Mouse (Mus musculus): ENCODE results near the gene Scg2. TPM values are rescaled to one million over a fixed set of nuclear protein-coding genes. Genes with fewer than 3 reads are reported as not detected.

Gene Scg2
- total and polyA plus RNA-seq, 3 experiments = not detected

DNA sequence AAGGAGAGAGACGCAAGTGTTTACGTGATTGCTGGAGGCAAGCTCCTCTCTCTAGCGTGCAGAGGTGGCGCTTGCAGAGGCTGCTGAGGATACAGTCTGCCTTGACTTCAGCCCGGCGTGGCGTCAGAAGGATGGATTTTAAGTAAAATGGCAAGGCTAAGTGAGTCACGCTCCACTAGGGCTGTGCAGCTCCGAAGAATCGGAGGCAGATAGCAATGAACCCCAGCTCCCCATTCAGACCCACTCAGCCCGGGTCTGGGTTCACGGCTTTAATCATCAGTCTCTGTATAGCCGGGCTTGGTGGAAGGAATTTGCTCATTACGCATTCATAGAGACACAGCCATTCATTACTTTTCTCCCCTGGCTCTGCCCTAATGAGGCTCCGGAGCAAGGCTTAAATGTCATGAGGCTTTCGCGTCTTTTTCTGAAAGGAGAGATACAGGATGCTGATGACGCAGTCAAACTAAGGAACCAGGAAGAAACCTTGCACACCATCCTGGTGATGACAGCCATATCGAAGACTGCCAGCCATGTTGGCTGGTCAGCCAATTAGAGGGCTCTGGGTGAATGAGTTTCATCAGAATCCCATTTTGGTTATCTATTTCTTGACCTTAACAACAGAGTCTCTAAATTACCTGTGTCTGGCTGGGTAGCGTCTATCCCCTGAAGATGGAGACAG, 10.6 kb upstream of the Scg2 start:
- TF ChIP-seq SIN3A (IDR thresholded peaks at IDR 0.05; ENCODE audit: low read length) = no peak
- no peak for TF ChIP-seq GABPA (IDR thresholded peaks at IDR 0.05; ENCODE audit: low read depth, low read length)
- no peak for TF ChIP-seq POLR2A (IDR thresholded peaks at IDR 0.05; ENCODE audit: control insufficient read depth in 1 of 2, insufficient read depth in 1 of 2, low read depth in 1 of 2, low read length in 2 of 2, poor library complexity in 1 of 2)
- TF ChIP-seq USF2 (IDR thresholded peaks at IDR 0.05; ENCODE audit: borderline replicate concordance in 1 of 2, insufficient read depth in 1 of 2, low read depth in 1 of 2, low read length in 2 of 2) = no peak
- no peak for TF ChIP-seq USF1 (IDR thresholded peaks at IDR 0.05; ENCODE audit: low read depth, low read length)
- no peak for TF ChIP-seq ELF1 (IDR thresholded peaks at IDR 0.05; ENCODE audit: low read depth, low read length)
- no peaks in the 10 kb centered on the region for H3K36me3 ChIP-seq (ENCODE audit: control insufficient read depth in 1 of 2, insufficient read depth in 2 of 2, low read length in 2 of 2)

DNA sequence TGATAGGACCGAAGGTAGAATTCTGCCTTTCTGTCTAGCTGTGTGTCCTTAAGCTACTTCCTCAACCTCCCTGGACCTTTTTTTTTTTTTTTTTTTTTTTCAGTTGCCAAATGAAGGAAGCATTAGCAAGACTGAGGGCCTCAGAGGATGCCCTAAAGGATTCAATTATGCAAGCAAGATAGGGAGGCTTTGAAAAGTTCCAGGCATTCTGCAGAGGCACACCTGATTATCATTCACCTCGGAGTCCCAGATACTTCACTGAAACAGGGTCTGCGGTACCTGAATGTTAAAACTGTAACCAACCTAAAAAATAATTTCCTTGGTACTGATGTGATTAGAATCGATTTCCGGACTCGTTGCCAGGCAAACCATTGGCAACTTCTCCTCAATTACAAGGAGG, 10.0 kb upstream of the Scg2 start:
- Histone ChIP-seq H3K79me2 (ENCODE audit: control insufficient read depth, insufficient read depth, low read length, poor library complexity) (no peaks in the 10 kb centered on the region), H3K27me3 (ENCODE audit: control insufficient read depth in 1 of 2, insufficient read depth in 2 of 2, low read length in 2 of 2) (no peaks in the 10 kb centered on the region)
- TF ChIP-seq MYC (IDR thresholded peaks at IDR 0.05; ENCODE audit: low read depth, low read length) (no peak), BHLHE40 (IDR thresholded peaks at IDR 0.05; ENCODE audit: borderline replicate concordance, low read depth, low read length) (no peak), E2F4 (IDR thresholded peaks at IDR 0.05; ENCODE audit: borderline replicate concordance, low read depth, low read length) (no peak), TAL1 (IDR thresholded peaks at IDR 0.05; ENCODE audit: low read length) (no peak), MYB (IDR thresholded peaks at IDR 0.05; ENCODE audit: low read depth, low read length) (no peak), GABPA (IDR thresholded peaks at IDR 0.05; ENCODE audit: low read depth, low read length) (no peak), UBTF (IDR thresholded peaks at IDR 0.05; ENCODE audit: borderline replicate concordance, insufficient read depth, low read depth, low read length) (no peak), USF2 (IDR thresholded peaks at IDR 0.05; ENCODE audit: borderline replicate concordance in 1 of 2, insufficient read depth in 1 of 2, low read depth in 1 of 2, low read length in 2 of 2) (no peak), POLR2AphosphoS5 (IDR thresholded peaks at IDR 0.05; ENCODE audit: borderline replicate concordance, low read depth, low read length) (no peak), TBP (IDR thresholded peaks at IDR 0.05; ENCODE audit: low read depth, low read length) (no peak), EP300 (IDR thresholded peaks at IDR 0.05; ENCODE audit: low read depth in 1 of 2, low read length in 2 of 2) (no peak), SMC3 (IDR thresholded peaks at IDR 0.05; ENCODE audit: low read depth, low read length) (no peak), USF1 (IDR thresholded peaks at IDR 0.05; ENCODE audit: low read depth, low read length) (no peak), POLR2AphosphoS2 (IDR thresholded peaks at IDR 0.05; ENCODE audit: low read length) (no peak), MAX (IDR thresholded peaks at IDR 0.05; ENCODE audit: low read length) (no peak), MAFK (IDR thresholded peaks at IDR 0.05; ENCODE audit: borderline replicate concordance, low read depth, low read length) (no peak), MEF2A (IDR thresholded peaks at IDR 0.05; ENCODE audit: extremely low read depth, insufficient replicate concordance, low read depth, low read length, poor library complexity, severe bottlenecking) (no peak), CHD2 (IDR thresholded peaks at IDR 0.05; ENCODE audit: low read length) (no peak), ZC3H11A (IDR thresholded peaks at IDR 0.05; ENCODE audit: low read depth, low read length) (no peak)

More for the DNA sequence above, 10.6 kb upstream of the Scg2 start:
- no peaks in the 10 kb centered on the region for H3K9me3 ChIP-seq (replicated peaks; ENCODE audit: insufficient read depth, low read length)
- DNase-seq (ENCODE audit: low read depth, low spot score) = no peak
- no peaks in the 10 kb centered on the region for H3K4me1 ChIP-seq (ENCODE audit: control insufficient read depth in 1 of 2, insufficient read depth in 2 of 2, low read length in 2 of 2)
- no peak overlapping the region for H3K4me3 ChIP-seq (ENCODE audit: control insufficient read depth in 1 of 2, insufficient read depth in 1 of 2, low read depth in 2 of 2, low read length in 2 of 2)
- no peak overlapping the region for H3K27ac ChIP-seq (ENCODE audit: control insufficient read depth, low read depth, low read length)
- H3K9ac ChIP-seq (ENCODE audit: control insufficient read depth, low read depth, low read length, poor library complexity, severe bottlenecking) = no peak overlapping the region
- no peaks in the 10 kb centered on the region for H3K79me2 ChIP-seq (ENCODE audit: control insufficient read depth, insufficient read depth, low read length, poor library complexity)
- no peaks in the 10 kb centered on the region for H3K27me3 ChIP-seq (ENCODE audit: control insufficient read depth in 1 of 2, insufficient read depth in 2 of 2, low read length in 2 of 2)

More for the DNA sequence above, 10.0 kb upstream of the Scg2 start:
- H3K4me1 ChIP-seq (ENCODE audit: control insufficient read depth in 1 of 2, insufficient read depth in 2 of 2, low read length in 2 of 2) = no peaks in the 10 kb centered on the region
- no peak overlapping the region for H3K27ac ChIP-seq (ENCODE audit: control insufficient read depth, low read depth, low read length)
- DNase-seq (ENCODE audit: low read depth, low spot score) = no peak
- H3K4me3 ChIP-seq (ENCODE audit: control insufficient read depth in 1 of 2, insufficient read depth in 1 of 2, low read depth in 2 of 2, low read length in 2 of 2) = no peak overlapping the region
- H3K9ac ChIP-seq (ENCODE audit: control insufficient read depth, low read depth, low read length, poor library complexity, severe bottlenecking) = no peak overlapping the region
- H3K36me3 ChIP-seq (ENCODE audit: control insufficient read depth in 1 of 2, insufficient read depth in 2 of 2, low read length in 2 of 2) = no peaks in the 10 kb centered on the region
- H3K9me3 ChIP-seq (replicated peaks; ENCODE audit: insufficient read depth, low read length) = no peaks in the 10 kb centered on the region

Data from MEL (cell line).